Mouse (Mus musculus) heart, embryonic 11.5 days (tissue): ENCODE data around the gene Fam222a. TPM values are rescaled to one million over a fixed set of nuclear protein-coding genes. Genes with fewer than 3 reads are reported as not detected.

Source experiments
- ATAC-seq: fragments of 200-750 bp; cut with Nextera tagmentation; replicated peaks from 2 replicates; pipeline ENCODE4 v1.8.0; 2017; ENCODE audit warnings: moderate library complexity; ENCODE audit not compliant: insufficient number of reproducible peaks, low FRiP score, low TSS enrichment
- H3K27ac ChIP-seq: fragments of 300-500 bp; sonication (generic); 2 replicates; pipeline ENCODE4 v1.5.1; 2014; ENCODE audit warnings: mild to moderate bottlenecking, low read depth, low read length
- H3K27me3 ChIP-seq: fragments of 300-500 bp; sonication (generic); 2 replicates; pipeline ENCODE4 v1.6.1; 2014; ENCODE audit warnings: mild to moderate bottlenecking, low read length, mixed read lengths; ENCODE audit not compliant: control insufficient read depth, insufficient read depth
- H3K36me3 ChIP-seq: fragments of 300-500 bp; sonication (generic); 2 replicates; pipeline ENCODE4 v1.6.1; 2014; ENCODE audit warnings: mild to moderate bottlenecking, low read length, moderate library complexity, mixed read lengths; ENCODE audit not compliant: control insufficient read depth, insufficient read depth
- H3K4me1 ChIP-seq: fragments of 300-500 bp; sonication (generic); 2 replicates; pipeline ENCODE4 v1.6.1; 2014; ENCODE audit warnings: low read length; ENCODE audit not compliant: control insufficient read depth, insufficient read depth
- H3K4me2 ChIP-seq: fragments of 300-500 bp; sonication (generic); 2 replicates; pipeline ENCODE4 v1.6.1; 2014; ENCODE audit warnings: mild to moderate bottlenecking, moderate library complexity
- H3K4me3 ChIP-seq: fragments of 300-500 bp; sonication (generic); 2 replicates; pipeline ENCODE4 v1.5.1; 2014; ENCODE audit warnings: low read depth, low read length
- H3K9ac ChIP-seq: fragments of 300-500 bp; sonication (generic); 2 replicates; pipeline ENCODE4 v1.6.1; 2014; ENCODE audit warnings: mild to moderate bottlenecking, low read depth, low read length, moderate library complexity
- H3K9me3 ChIP-seq: fragments of 300-500 bp; sonication (generic); replicated peaks from 2 replicates; pipeline ENCODE4 v1.6.1; 2016; ENCODE audit warnings: low read length; ENCODE audit not compliant: control insufficient read depth
- WGBS: fragments of 180-500 bp; shearing (Covaris S2); extraction: QIAGEN DNeasy Blood & Tissue Kit; methylation state at CpG from one replicate; pipeline ENCODE4 v1.1.7; 2014; ENCODE audit not compliant: insufficient replicate concordance; 5-methylcytosine and 5-hydroxymethylcytosine counted together
- polyA plus RNA-seq: library from polyadenylated mRNA; unstranded; fragments of >200 nt; fragmentation: Nextera tagmentation; extraction: Ambion mirVana; gene quantifications from 2 replicates; pipeline ENCODE4 v1.2.1, GENCODE M21; 2014

The Fam222a gene
- polyA plus RNA-seq, 1 experiment from 2014 or later: 0.79 TPM

DNA sequence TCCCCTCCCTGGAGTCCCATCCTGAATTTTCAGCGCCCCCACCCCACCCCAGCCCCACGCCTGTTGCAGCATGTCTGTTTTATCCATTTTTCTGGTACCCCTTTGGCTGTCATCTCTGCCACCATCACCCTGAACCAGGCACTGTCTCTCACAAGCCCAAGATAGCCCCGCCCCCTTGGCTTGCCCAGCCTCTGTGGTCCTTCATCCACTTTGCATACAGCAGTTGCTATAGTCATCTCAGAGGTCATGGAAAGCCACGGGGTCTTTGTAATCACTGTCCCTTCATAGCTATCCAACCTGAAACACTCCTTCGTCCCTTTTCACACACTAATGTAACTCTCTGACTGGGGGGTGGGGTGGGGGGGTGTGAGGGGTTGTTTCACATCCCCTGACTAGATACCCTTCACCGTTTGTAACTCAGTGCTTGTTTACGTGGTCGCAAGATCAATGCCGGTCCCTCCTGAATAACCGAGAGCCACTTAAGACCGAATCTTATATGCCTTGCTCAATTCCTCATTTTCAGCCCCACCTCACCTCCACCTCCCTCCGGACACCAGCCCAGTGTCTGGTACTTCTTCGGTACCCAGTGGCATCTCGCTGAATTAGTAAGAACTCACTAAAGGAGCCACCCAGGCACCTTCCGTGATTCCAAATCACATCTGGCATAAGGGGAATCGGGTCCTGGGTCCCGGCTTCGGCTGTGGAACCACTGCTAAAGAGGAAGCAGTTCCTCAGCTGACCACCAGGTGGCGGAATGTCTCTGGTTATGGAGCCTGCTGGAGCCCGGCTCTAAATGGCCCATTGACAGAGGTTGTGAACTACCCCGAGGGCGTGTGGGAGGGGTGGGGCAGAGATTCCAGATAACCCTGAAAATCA, 71.2 kb downstream of the Fam222a start:
- Histone ChIP-seq H3K4me3 (no peak overlapping the region), H3K9me3 (no peaks in the 10 kb centered on the region), H3K9ac (no peak overlapping the region), H3K27ac (no peak overlapping the region), H3K4me1 (no peaks in the 10 kb centered on the region), H3K4me2 (peak overlapping the region; percentile 39), H3K36me3 (no peaks in the 10 kb centered on the region), H3K27me3 (peaks cover 34% of the 10 kb centered on the region)
- ATAC-seq: no peak
- 16% methylated on average over 22 of the region's 22 CpGs for WGBS

DNA sequence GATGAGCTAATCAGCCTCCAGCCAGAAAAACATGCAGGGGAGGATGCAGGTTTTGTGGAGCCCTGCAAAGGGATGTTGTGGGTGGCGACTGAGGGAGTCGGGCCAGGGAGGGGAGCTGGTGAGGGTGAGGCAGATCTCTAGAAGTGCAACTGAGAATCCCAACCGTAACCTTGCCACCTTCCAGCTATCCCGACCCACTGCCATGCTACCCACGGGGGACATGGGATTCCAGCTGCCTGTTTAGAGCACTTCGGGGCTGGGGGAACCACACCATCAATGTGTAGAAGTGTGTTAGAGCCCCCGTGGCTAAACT, 71.8 kb downstream of the Fam222a start:
- no peak overlapping the region for H3K4me3 ChIP-seq
- no peaks in the 10 kb centered on the region for H3K9me3 ChIP-seq
- H3K27me3 ChIP-seq: peaks cover 34% of the 10 kb centered on the region
- peak overlapping the region; percentile 39 for H3K4me2 ChIP-seq
- 25% methylated on average over 7 of the region's 7 CpGs for WGBS
- H3K4me1 ChIP-seq: no peaks in the 10 kb centered on the region
- H3K9ac ChIP-seq: no peak overlapping the region
- H3K36me3 ChIP-seq: no peaks in the 10 kb centered on the region
- no peak for ATAC-seq
- no peak overlapping the region for H3K27ac ChIP-seq

DNA sequence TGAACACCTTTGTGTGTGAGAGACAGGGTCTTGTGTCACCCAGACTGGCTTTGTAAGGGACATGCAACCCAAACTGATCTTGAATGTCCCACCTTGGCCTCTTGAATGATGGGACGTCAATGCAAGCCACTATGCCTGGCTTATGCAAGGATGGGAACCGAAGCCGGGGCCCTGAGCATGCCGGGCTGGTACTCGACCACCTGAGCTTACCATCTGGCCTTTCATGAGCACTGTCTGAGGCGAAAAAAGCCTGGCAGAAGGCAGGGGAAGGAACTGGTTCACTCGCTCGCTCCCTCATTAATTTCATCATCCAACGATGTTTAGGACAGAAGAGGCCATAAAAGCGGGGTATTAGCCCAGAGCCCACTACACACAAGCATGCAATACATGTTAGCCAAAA, 73.0 kb downstream of the Fam222a start:
- WGBS: 74% methylated on average over 10 of the region's 10 CpGs
- H3K27ac ChIP-seq: no peak overlapping the region
- H3K9ac ChIP-seq: no peak overlapping the region
- H3K36me3 ChIP-seq: no peaks in the 10 kb centered on the region
- no peak overlapping the region for H3K4me3 ChIP-seq
- no peaks in the 10 kb centered on the region for H3K9me3 ChIP-seq
- no peak overlapping the region for H3K4me2 ChIP-seq
- no peak for ATAC-seq
- H3K4me1 ChIP-seq: no peaks in the 10 kb centered on the region
- peaks cover 34% of the 10 kb centered on the region for H3K27me3 ChIP-seq

DNA sequence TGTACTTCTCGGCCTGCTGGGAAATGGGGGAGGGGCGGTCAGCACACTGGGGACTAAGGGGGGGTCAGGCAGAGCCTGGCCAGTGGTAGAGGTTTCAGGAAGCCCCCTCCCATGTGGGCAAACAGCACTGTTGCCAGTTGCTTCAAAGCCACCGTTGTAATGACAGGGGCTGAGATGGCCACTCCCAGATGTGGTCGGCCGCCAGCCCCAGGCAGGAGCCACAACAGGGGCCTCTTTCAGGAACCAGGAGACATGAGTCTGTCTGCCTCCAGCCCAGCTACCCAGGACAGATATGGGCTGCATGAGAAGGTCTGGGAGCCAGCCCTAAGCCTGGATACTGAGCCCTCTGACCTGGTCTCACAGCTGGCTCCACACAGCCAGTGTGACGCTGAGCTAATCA, 77.1 kb downstream of the Fam222a start:
- Histone ChIP-seq H3K36me3 (no peaks in the 10 kb centered on the region), H3K27ac (no peak overlapping the region), H3K27me3 (peaks cover 35% of the 10 kb centered on the region), H3K4me3 (no peak overlapping the region), H3K4me2 (no peak overlapping the region), H3K9ac (no peak overlapping the region), H3K9me3 (no peaks in the 10 kb centered on the region), H3K4me1 (peaks cover 8% of the 10 kb centered on the region; the same call in 1 of the 2 replicates)
- no peak for ATAC-seq
- 30% methylated on average over 6 of the region's 6 CpGs for WGBS

DNA sequence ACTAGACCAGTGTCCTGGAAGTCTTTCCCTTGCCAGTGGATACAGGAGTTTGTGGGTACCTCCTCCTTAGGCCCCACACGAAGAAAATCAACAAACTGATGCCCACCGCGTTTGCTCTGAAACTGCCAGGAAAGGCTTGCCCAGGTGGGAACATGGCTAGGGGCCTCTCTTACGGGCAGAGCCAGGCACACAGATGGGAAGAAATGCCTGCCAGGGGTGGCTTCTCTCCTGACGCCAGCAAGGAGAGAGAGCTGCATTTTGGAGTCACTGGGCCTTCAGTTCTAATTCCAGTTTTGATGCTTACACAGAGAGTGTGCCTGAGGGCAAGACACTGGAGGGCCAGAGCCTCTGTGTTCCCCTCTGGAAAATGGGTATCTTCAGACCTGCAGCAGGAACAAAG, 78.1 kb downstream of the Fam222a start:
- H3K9ac ChIP-seq: no peak overlapping the region
- peaks cover 10% of the 10 kb centered on the region for H3K4me1 ChIP-seq
- H3K27me3 ChIP-seq: peaks cover 32% of the 10 kb centered on the region
- H3K4me2 ChIP-seq: no peak overlapping the region
- WGBS: 84% methylated on average over 5 of the region's 5 CpGs
- no peaks in the 10 kb centered on the region for H3K9me3 ChIP-seq
- H3K4me3 ChIP-seq: no peak overlapping the region
- no peaks in the 10 kb centered on the region for H3K36me3 ChIP-seq
- no peak for ATAC-seq
- no peak overlapping the region for H3K27ac ChIP-seq

DNA sequence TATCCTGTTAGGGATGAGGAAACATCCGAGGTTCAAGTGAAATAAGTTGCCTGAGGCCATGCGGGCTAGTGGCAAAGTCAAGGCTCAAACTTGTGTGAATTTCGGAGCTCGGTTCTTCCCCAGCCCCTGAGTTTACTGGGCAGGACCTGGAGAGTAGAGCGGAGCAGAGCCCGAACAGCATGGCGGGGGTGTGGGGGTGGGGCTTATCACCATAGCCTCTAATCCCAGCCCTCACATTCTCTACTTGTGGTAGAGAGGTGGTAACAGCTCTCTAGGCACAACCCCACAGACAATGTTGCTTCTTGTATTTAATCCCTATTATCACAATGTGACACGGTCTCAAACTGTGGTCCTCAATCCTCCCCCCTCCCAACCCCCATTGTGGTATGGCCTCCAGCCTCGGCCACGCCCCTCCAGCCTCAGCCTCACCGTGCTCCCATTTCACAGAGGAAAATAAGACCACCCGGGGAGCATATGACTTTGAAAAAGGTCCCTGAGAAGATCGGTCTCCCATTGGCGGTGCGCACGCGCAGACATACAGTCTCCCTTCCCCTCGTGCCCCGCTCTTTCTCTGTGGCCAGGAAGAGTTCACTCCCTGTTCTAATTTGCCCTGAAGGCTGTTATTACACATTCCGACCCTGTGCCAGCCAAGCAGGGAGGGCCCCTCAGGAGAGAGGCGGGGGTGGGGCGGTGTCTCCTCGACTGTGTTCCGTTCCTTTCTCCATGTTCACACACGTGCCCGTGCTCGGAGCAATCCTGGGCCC, 79.6 kb downstream of the Fam222a start:
- peak overlapping the region; percentile 59 for H3K9ac ChIP-seq
- WGBS: 4% methylated on average over 27 of the region's 27 CpGs
- peak overlapping the region; percentile 62 for H3K4me2 ChIP-seq
- peak overlapping the region; percentile 38 for H3K4me3 ChIP-seq
- H3K27ac ChIP-seq: no peak overlapping the region
- H3K4me1 ChIP-seq: peaks cover 19% of the 10 kb centered on the region
- ATAC-seq: no peak
- no peaks in the 10 kb centered on the region for H3K9me3 ChIP-seq
- H3K36me3 ChIP-seq: no peaks in the 10 kb centered on the region
- peaks cover 32% of the 10 kb centered on the region for H3K27me3 ChIP-seq

DNA sequence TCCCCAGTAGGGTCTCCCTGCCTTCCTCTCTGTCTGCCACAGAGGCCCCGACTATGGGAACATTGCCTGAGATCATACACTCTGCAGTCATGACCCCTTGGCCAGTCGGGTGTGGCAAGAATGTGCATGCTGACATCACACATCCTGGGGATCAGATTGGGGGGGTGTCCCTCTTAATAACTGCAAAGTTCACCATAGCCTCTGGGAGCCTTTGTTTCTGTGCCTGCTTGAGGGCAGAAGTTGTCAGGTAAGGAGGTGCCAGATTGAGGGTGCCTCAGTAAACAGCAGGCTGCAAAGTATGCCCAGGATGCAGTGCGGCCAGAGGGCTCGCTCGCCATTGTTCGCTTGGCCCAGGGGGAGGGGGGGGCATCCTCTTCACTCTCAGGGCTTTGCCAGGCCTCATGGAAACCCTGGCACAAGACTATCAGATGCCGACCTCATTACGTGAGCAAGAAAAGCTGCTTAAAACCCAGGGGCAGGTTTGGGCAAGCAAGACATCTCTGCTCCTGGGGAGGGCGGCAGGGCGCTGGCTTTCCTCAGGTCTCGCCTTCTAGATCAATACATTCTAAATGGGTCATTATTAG, 81.0 kb downstream of the Fam222a start:
- no peak overlapping the region for H3K9ac ChIP-seq
- 77% methylated on average over 11 of the region's 11 CpGs for WGBS
- H3K27ac ChIP-seq: no peak overlapping the region
- no peak for ATAC-seq
- H3K9me3 ChIP-seq: no peaks in the 10 kb centered on the region
- H3K27me3 ChIP-seq: peaks cover 37% of the 10 kb centered on the region
- H3K4me2 ChIP-seq: no peak overlapping the region
- no peak overlapping the region for H3K4me3 ChIP-seq
- peaks cover 19% of the 10 kb centered on the region for H3K4me1 ChIP-seq
- no peaks in the 10 kb centered on the region for H3K36me3 ChIP-seq

DNA sequence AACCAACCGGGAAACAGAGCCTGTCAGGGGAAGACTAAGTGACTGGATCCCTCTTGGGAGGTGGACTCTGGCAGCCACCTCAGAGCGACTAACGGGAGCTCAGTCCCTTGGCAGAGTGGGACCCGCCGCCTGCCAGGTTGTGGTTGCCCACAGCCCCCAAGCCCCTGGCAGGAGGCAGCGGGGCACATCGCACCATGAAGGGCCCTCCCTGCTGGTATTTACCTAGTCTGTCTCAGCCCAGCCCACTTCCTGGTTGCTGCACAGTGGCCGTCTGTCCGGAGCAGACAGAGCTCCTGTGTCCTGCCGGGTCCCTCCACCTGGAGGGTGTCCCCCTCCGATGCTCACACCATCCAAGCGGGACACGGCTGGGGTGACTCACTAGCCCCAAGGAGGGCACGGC, 83.2 kb downstream of the Fam222a start:
- Histone ChIP-seq H3K27ac (no peak overlapping the region), H3K4me3 (no peak overlapping the region), H3K9me3 (no peaks in the 10 kb centered on the region), H3K27me3 (peaks cover 47% of the 10 kb centered on the region), H3K4me2 (peak overlapping the region; percentile 29), H3K4me1 (peaks cover 19% of the 10 kb centered on the region), H3K36me3 (no peaks in the 10 kb centered on the region), H3K9ac (peak overlapping the region; percentile 39; the same call in 1 of the 2 replicates)
- WGBS: 24% methylated on average over 14 of the region's 14 CpGs
- no peak for ATAC-seq
